Mouse (Mus musculus) testis, adult 2 months (tissue): ENCODE results near the gene Hras.

Source experiments
- CTCF ChIP-seq: fragments of 200-500 bp; IDR thresholded peaks from 2 replicates; pipeline ENCODE4 v1.5.1; 2012; ENCODE audit warnings: low read depth, mild to moderate bottlenecking, inconsistent platforms, low read length, moderate library complexity; ENCODE audit not compliant: control insufficient read depth, insufficient read depth, insufficient replicate concordance
- POLR2A ChIP-seq: fragments of 200-500 bp; IDR thresholded peaks from 2 replicates; pipeline ENCODE4 v1.6.1; 2012; ENCODE audit warnings: low read depth, mild to moderate bottlenecking, inconsistent platforms, low read length, moderate library complexity; ENCODE audit not compliant: control insufficient read depth

GRCm38 (mm10) chr7:141210606-141211131 lies 16.9 kb upstream of the Hras start:
- TF ChIP-seq CTCF (no peak), POLR2A (no peak)
